ENCODE assay signal across 23 mouse cellular contexts in genomic region chr19:25145116-25145515, GRCm38 (mm10).
DNase-seq lines count a peak whose midpoint lies in the region; ATAC-seq lines count a peak whose summit lies in the region.
"Had no signal": no experiment of that assay in that cellular context is flagged by ENCODE, and none has a peak within 500 bp of the region (broad histone marks: within the 10 kb centered on the region; RNA-seq: fewer than 3 reads in every experiment).

No protein-coding gene starts in this region.

- no peak overlapping the region for H3K4me3 ChIP-seq in hindbrain, embryonic 10.5 days
- no peak overlapping the region for H3K4me3 ChIP-seq in hindbrain, embryonic 13.5 days
- H3K4me3 ChIP-seq in limb, embryonic 11.5 days (ENCODE audit: low read depth, low read length): no peak overlapping the region
- H3K4me3 ChIP-seq: heart, embryonic 13.5 days; hindbrain, embryonic 15.5 days; kidney, embryonic 15.5 days; liver, embryonic 12.5 days; midbrain, embryonic 13.5 days had no signal

- no peaks in the 10 kb centered on the region for H3K9me3 ChIP-seq in hindbrain, embryonic 10.5 days
- no peaks in the 10 kb centered on the region for H3K9me3 ChIP-seq in hindbrain, embryonic 13.5 days
- no peaks in the 10 kb centered on the region for H3K9me3 ChIP-seq in limb, embryonic 11.5 days (ENCODE audit: control insufficient read depth, low read length)
- H3K9me3 ChIP-seq: heart, embryonic 13.5 days; hindbrain, embryonic 15.5 days; kidney, embryonic 15.5 days; liver, embryonic 12.5 days; midbrain, embryonic 13.5 days had no signal

- H3K4me1 ChIP-seq in hindbrain, embryonic 10.5 days (replicated peaks): peaks cover 32% of the 10 kb centered on the region
- peaks cover 18% of the 10 kb centered on the region for H3K4me1 ChIP-seq in hindbrain, embryonic 13.5 days (replicated peaks)
- no peaks in the 10 kb centered on the region for H3K4me1 ChIP-seq in limb, embryonic 11.5 days (ENCODE audit: control insufficient read depth, insufficient read depth, low read length)
- H3K4me1 ChIP-seq: liver, embryonic 12.5 days; midbrain, embryonic 13.5 days had no signal

- H3K4me2 ChIP-seq in hindbrain, embryonic 13.5 days: no peak overlapping the region
- no peak overlapping the region for H3K4me2 ChIP-seq in limb, embryonic 11.5 days (ENCODE audit: low read depth, severe bottlenecking)
- H3K4me2 ChIP-seq: heart, embryonic 13.5 days; hindbrain, embryonic 15.5 days; kidney, embryonic 15.5 days; liver, embryonic 12.5 days; midbrain, embryonic 13.5 days had no signal

- DNase-seq in hindbrain, embryonic 10.5 days (ENCODE audit: low spot score): no peak
- peak; percentile 52 for DNase-seq in retina, postnatal 1 day
- no peak for DNase-seq in retina, embryonic 14.5 days (ENCODE audit: low spot score)
- DNase-seq in limb, embryonic 11.5 days (ENCODE audit: low spot score): peak; percentile 53
- DNase-seq in urinary bladder, postnatal 10 days (ENCODE audit: low spot score): no peak
- no peak for DNase-seq in frontal cortex, postnatal 14 days (ENCODE audit: low spot score in 2 of 2)
- no peak for DNase-seq in thymus, postnatal 4 days
- DNase-seq: adrenal gland, postnatal 36 days; gastrocnemius, postnatal 14 days; heart, adult 18-20 months; heart, postnatal 14 days; kidney, adult 11 months; kidney, postnatal 36 days; lung, adult 18-20 months; lung, postnatal 10 days had no signal

- H3K9ac ChIP-seq in hindbrain, embryonic 13.5 days: no peak overlapping the region
- H3K9ac ChIP-seq in limb, embryonic 11.5 days (ENCODE audit: low read length): no peak overlapping the region
- H3K9ac ChIP-seq: heart, embryonic 13.5 days; hindbrain, embryonic 15.5 days; kidney, embryonic 15.5 days; liver, embryonic 12.5 days; midbrain, embryonic 13.5 days had no signal

- whole genome bisulfite sequencing in hindbrain, embryonic 10.5 days: 67% methylated on average over 5 of the region's 5 CpGs
- WGBS in hindbrain, embryonic 13.5 days: 58% methylated on average over 5 of the region's 5 CpGs
- 52% methylated on average over 5 of the region's 5 CpGs for WGBS in limb, embryonic 11.5 days

- H3K27me3 ChIP-seq in hindbrain, embryonic 10.5 days (ENCODE audit: insufficient read depth, poor library complexity, severe bottlenecking): no peaks in the 10 kb centered on the region
- no peaks in the 10 kb centered on the region for H3K27me3 ChIP-seq in hindbrain, embryonic 13.5 days
- no peaks in the 10 kb centered on the region for H3K27me3 ChIP-seq in limb, embryonic 11.5 days (ENCODE audit: control insufficient read depth, insufficient read depth, low read length)
- H3K27me3 ChIP-seq: heart, embryonic 13.5 days; hindbrain, embryonic 15.5 days; kidney, embryonic 15.5 days; liver, embryonic 12.5 days; midbrain, embryonic 13.5 days; Patski had no signal

- H3K27ac ChIP-seq in hindbrain, embryonic 10.5 days: peak overlapping the region; percentile 31; the same call in 1 of the 2 replicates
- no peak overlapping the region for H3K27ac ChIP-seq in hindbrain, embryonic 13.5 days
- H3K27ac ChIP-seq in limb, embryonic 11.5 days (replicated peaks; ENCODE audit: low read depth, low read length): no peak overlapping the region; the same call in 1 of the 2 replicates
- H3K27ac ChIP-seq: heart, embryonic 13.5 days; hindbrain, embryonic 15.5 days; kidney, embryonic 15.5 days; liver, embryonic 12.5 days; midbrain, embryonic 13.5 days had no signal

- ATAC-seq in hindbrain, embryonic 13.5 days (ENCODE audit: low FRiP score): no peak
- no peak for ATAC-seq in limb, embryonic 11.5 days (ENCODE audit: insufficient number of reproducible peaks, low FRiP score, low TSS enrichment, low read depth)
- ATAC-seq: forebrain, embryonic 14.5 days; liver, embryonic 12.5 days; midbrain, embryonic 13.5 days; Patski had no signal

- H3K36me3 ChIP-seq in hindbrain, embryonic 10.5 days: no peaks in the 10 kb centered on the region
- no peaks in the 10 kb centered on the region for H3K36me3 ChIP-seq in hindbrain, embryonic 13.5 days
- no peaks in the 10 kb centered on the region for H3K36me3 ChIP-seq in limb, embryonic 11.5 days (ENCODE audit: control insufficient read depth, insufficient read depth, low read length)
- H3K36me3 ChIP-seq: heart, embryonic 13.5 days; hindbrain, embryonic 15.5 days; kidney, embryonic 15.5 days; midbrain, embryonic 13.5 days had no signal

Comparison
In these comparisons a context has a peak if more than half of its experiments do, and no peak if none do; other contexts are left out.
1. DNase-seq: peak in retina, postnatal 1 day (single experiment) and limb, embryonic 11.5 days (single experiment); none in hindbrain, embryonic 10.5 days (single experiment), retina, embryonic 14.5 days (single experiment), urinary bladder, postnatal 10 days (single experiment), frontal cortex, postnatal 14 days (0 of 2) and thymus, postnatal 4 days (single experiment).